Mouse (Mus musculus) forebrain, embryonic 13.5 days (tissue): ENCODE results near the gene Galnt3. TPM values are rescaled to one million over a fixed set of nuclear protein-coding genes. Genes with fewer than 3 reads are reported as not detected.

Experiments used
- ATAC-seq: fragments of 200-750 bp; cut with Nextera tagmentation; 2 replicates; pipeline ENCODE4 v1.8.0; 2017
- H3K27ac ChIP-seq: fragments of 300-500 bp; sonication (generic); 2 replicates; pipeline ENCODE4 v1.5.1; 2015; ENCODE audit warnings: inconsistent platforms, mild to moderate bottlenecking, moderate library complexity
- H3K27me3 ChIP-seq: fragments of 300-500 bp; sonication (generic); 2 replicates; pipeline ENCODE4 v1.6.1; 2015; ENCODE audit warnings: mild to moderate bottlenecking, inconsistent platforms
- H3K36me3 ChIP-seq: fragments of 300-500 bp; sonication (generic); 2 replicates; pipeline ENCODE4 v1.6.1; 2015; ENCODE audit warnings: mild to moderate bottlenecking, inconsistent platforms; ENCODE audit not compliant: poor library complexity, severe bottlenecking
- H3K4me1 ChIP-seq: fragments of 300-500 bp; sonication (generic); 2 replicates; pipeline ENCODE4 v1.6.1; 2015; ENCODE audit warnings: inconsistent platforms
- H3K4me2 ChIP-seq: fragments of 300-500 bp; sonication (generic); 2 replicates; pipeline ENCODE4 v1.6.1; 2015; ENCODE audit warnings: inconsistent platforms, mild to moderate bottlenecking, moderate library complexity
- H3K4me3 ChIP-seq: fragments of 300-500 bp; sonication (generic); 2 replicates; pipeline ENCODE4 v1.5.1; 2015; ENCODE audit warnings: mild to moderate bottlenecking, inconsistent platforms
- H3K9ac ChIP-seq: fragments of 300-500 bp; sonication (generic); 2 replicates; pipeline ENCODE4 v1.6.1; 2015; ENCODE audit warnings: mild to moderate bottlenecking, inconsistent platforms
- H3K9me3 ChIP-seq: fragments of 300-500 bp; sonication (generic); replicated peaks from 2 replicates; pipeline ENCODE4 v1.6.1; 2016; ENCODE audit warnings: inconsistent platforms
- WGBS: fragments of 180-500 bp; shearing (Covaris S2); methylation state at CpG from one replicate; pipeline ENCODE4 v1.1.7; 2015; 5-methylcytosine and 5-hydroxymethylcytosine counted together
- polyA plus RNA-seq: library from polyadenylated mRNA; unstranded; fragments of >200 nt; fragmentation: Nextera tagmentation; extraction: Ambion mirVana; gene quantifications from 2 replicates; pipeline ENCODE4 v1.2.1, GENCODE M21; 2015

The Galnt3 gene
- 0.41 and 0.73 TPM in 2 replicates for polyA plus RNA-seq

DNA sequence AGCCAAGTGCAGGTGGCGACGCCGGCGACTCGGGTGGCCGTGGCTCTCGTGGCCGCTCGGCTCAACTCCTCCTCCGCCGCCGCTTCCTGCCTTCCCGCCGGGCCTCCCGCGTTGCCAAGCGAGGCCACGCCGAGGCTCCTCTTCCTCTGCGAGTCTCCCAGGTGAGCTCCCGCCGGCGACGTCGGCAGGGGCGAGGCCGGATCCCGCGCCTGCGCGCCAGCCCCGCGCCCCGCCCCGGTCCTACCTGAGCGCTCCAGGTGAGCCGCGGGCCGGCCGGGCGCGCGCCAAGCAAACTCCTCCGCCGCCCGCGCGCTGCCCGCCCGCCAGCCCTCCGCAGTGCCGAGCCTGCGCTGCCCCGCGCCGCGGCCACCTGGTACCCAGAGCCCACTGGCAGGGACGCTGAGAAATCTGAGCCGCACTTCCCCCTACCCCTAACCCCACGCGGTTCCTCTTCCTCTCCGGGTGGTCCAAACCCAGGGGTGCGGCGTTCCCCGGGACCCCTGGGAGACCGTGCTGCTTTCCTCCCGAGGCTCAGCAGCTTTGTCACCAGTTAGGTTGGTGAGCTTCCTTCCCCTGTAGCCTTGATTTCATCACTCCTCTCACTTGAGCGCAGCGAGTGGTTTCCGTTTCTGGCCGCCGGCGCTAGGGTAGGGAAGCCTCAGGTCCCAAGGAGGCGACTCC, at the start of gene Galnt3:
Gene Galnt3 (minus strand): TSS at position 404 of the 681 bp plus-strand sequence.
- Histone ChIP-seq H3K9me3 (no peaks in the 10 kb centered on the region), H3K4me2 (peak within 1 kb of the TSS; percentile 100), H3K27me3 (peaks cover 37% of the 10 kb centered on the region), H3K9ac (peak within 1 kb of the TSS; percentile 70), H3K4me1 (peaks cover 15% of the 10 kb centered on the region), H3K36me3 (no peaks in the 10 kb centered on the region), H3K4me3 (peak within 1 kb of the TSS; percentile 76), H3K27ac (no peak within 1 kb of the TSS)
- 0% methylated on average over 55 of the region's 74 CpGs for WGBS
- peak; percentile 80 for ATAC-seq

DNA sequence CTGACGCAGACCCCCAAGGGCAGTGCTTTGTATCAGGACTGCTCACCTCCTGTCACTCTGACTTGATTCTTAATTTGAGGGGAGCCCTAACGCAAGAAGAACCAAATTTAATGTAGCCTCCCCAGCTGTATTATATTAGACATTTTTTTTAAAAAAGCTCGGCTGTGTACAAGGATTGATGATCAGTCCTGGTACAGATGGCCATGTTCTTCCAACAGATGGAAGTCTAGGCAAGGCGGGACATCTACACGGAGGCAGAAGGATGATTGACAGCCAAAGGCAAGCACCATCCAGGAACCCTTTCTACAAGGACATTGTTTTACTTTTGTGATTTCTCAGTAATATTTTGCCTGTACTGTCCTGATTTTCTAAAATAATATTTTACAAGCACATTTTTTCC, 48.3 kb upstream of the Galnt3 start:
- H3K9me3 ChIP-seq, result no peaks in the 10 kb centered on the region
- H3K27me3 ChIP-seq, result no peaks in the 10 kb centered on the region
- no peak overlapping the region for H3K4me2 ChIP-seq
- H3K36me3 ChIP-seq, result no peaks in the 10 kb centered on the region
- 72% methylated on average over 5 of the region's 5 CpGs for WGBS
- ATAC-seq, result peak; percentile 48; the same call in 1 of the 2 replicates
- peaks cover 14% of the 10 kb centered on the region for H3K4me1 ChIP-seq
- H3K9ac ChIP-seq, result no peak overlapping the region
- no peak overlapping the region for H3K27ac ChIP-seq
- H3K4me3 ChIP-seq, result no peak overlapping the region

DNA sequence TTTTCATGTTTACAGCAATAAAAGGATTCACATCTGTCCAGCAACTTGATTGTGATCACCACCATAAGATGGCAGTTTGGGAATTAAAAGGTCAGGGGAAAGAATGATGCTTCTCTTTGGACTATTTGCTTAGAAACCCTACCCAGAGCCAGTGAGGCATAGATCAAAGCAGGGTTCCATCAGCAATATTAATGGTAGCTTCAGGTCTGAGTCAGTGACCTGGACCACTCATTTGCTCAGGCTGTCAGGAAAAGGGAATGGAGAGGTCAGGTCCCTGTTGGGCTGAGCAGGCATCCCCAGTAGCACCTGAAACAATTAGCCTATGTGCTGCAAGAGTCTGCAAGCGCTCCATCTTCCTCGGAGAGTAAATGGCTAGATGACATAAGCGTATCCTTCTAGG, 46.8 kb upstream of the Galnt3 start:
- Histone ChIP-seq H3K4me2 (no peak overlapping the region), H3K9me3 (no peaks in the 10 kb centered on the region), H3K4me3 (no peak overlapping the region), H3K36me3 (no peaks in the 10 kb centered on the region), H3K27me3 (no peaks in the 10 kb centered on the region), H3K9ac (no peak overlapping the region), H3K27ac (no peak overlapping the region), H3K4me1 (no peaks in the 10 kb centered on the region)
- no peak for ATAC-seq
- 92% methylated on average over 3 of the region's 3 CpGs for WGBS

DNA sequence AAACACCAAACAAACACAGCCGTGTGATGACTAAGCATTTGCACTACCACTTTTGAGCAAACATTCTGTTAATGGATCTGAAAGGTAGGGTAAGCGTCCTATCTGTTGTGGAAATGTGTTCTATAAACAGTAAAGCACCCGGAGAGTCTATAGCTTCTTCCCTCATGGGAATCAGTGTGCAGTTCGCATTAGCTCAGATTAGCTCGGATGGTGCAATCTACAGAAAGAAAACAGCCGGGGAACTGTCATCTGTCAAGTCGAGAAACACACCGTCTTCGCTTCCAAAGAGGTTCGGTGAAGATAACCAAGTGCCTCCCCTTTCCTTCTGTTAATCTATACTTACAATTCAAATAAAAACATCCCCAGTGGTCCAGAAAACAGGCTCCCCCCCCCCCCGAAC, 45.9 kb upstream of the Galnt3 start:
- H3K4me1 ChIP-seq, result no peaks in the 10 kb centered on the region
- no peak overlapping the region for H3K4me2 ChIP-seq
- no peaks in the 10 kb centered on the region for H3K9me3 ChIP-seq
- no peaks in the 10 kb centered on the region for H3K36me3 ChIP-seq
- 75% methylated on average over 11 of the region's 11 CpGs for WGBS
- no peak overlapping the region for H3K4me3 ChIP-seq
- H3K27me3 ChIP-seq, result no peaks in the 10 kb centered on the region
- no peak overlapping the region for H3K9ac ChIP-seq
- ATAC-seq, result no peak
- H3K27ac ChIP-seq, result no peak overlapping the region

DNA sequence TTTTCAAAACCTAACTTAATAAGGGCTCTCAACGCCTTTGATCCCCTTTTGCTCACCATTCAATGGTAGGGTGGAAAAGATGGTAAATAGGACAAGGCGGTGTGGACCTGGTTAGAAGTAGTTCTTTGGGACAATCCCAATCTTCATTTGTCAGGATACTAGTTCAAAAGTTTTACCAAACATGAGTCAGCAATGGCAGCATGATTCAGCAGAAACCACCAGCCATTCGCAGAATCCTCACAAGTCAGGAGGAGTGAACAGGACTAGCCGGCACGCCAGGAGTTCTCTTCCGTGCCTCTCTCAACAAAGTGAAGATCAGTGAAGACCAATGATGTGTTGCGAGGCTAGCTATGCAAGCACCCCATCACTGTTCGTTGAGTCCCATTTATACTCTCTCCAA, 40.2 kb upstream of the Galnt3 start:
- no peak overlapping the region for H3K9ac ChIP-seq
- H3K4me3 ChIP-seq, result no peak overlapping the region
- 94% methylated on average over 8 of the region's 8 CpGs for WGBS
- H3K27ac ChIP-seq, result no peak overlapping the region
- H3K4me1 ChIP-seq, result no peaks in the 10 kb centered on the region
- H3K4me2 ChIP-seq, result no peak overlapping the region
- no peaks in the 10 kb centered on the region for H3K36me3 ChIP-seq
- no peaks in the 10 kb centered on the region for H3K27me3 ChIP-seq
- no peak for ATAC-seq
- H3K9me3 ChIP-seq, result no peaks in the 10 kb centered on the region

DNA sequence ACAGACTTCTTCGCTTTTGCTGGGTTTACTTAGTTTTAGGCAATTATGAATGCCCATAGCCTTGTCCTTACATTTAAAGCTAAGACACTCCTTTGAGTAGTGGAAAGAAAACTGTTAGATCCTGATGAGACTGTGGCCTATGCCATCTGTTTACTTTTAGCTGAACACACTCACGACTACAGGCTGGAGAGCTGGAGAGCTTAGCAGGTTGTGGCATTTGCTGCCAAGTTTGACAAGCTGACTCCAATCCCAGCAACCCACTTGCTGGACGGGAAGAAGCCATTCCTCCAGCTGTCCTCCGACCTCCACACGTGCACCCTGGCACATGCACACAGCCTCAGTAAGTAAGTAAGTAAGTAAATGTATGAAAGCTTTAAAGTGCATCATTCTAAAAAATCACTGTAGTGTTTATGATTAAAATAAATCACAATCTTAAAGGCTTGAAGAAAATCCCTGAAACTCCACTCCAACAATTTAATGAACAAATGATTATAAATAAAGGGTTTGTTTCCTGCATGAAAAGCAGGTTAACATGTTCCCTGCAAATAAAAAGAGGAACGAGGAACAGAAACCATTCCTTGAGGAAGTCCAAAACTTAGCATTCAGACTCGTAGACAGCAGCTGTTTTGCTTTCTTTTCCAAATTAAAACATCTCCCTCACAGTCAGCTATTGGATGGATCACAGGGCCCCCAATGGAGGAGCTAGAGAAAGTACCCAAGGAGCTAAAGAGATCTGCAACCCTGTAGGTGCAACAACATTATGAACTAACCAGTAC, 33.5 kb upstream of the Galnt3 start:
- Histone ChIP-seq H3K4me2 (no peak overlapping the region), H3K9me3 (no peaks in the 10 kb centered on the region), H3K27ac (no peak overlapping the region), H3K4me1 (peaks cover 11% of the 10 kb centered on the region), H3K36me3 (no peaks in the 10 kb centered on the region), H3K4me3 (no peak overlapping the region), H3K9ac (no peak overlapping the region), H3K27me3 (no peaks in the 10 kb centered on the region)
- peak; percentile 68 for ATAC-seq
- WGBS, result 75% methylated on average over 7 of the region's 7 CpGs

DNA sequence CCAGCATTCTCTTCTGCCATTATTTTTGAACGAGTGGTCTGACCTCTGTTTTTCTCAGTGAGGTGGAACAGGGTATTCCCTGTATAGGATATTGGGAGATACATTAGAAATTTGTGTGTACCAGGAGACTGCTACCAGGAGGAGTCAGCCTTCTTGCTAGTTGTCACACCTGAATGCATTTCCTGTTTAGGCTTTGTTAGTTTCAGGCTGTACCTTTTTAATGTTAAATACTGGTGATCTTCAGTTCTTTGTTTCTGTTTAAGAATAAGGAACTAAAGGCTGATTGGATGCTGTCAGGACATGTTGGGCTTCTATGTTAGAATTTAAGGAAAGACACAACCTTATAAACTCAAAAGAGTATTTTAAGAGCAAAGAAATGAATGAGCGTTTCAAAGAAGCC, 26.6 kb upstream of the Galnt3 start:
- Histone ChIP-seq H3K9ac (no peak overlapping the region), H3K27me3 (no peaks in the 10 kb centered on the region), H3K27ac (no peak overlapping the region), H3K4me2 (no peak overlapping the region), H3K36me3 (no peaks in the 10 kb centered on the region), H3K4me3 (no peak overlapping the region), H3K4me1 (peaks cover 11% of the 10 kb centered on the region), H3K9me3 (no peaks in the 10 kb centered on the region)
- ATAC-seq, result no peak
- 78% methylated on average over 2 of the region's 2 CpGs for WGBS

DNA sequence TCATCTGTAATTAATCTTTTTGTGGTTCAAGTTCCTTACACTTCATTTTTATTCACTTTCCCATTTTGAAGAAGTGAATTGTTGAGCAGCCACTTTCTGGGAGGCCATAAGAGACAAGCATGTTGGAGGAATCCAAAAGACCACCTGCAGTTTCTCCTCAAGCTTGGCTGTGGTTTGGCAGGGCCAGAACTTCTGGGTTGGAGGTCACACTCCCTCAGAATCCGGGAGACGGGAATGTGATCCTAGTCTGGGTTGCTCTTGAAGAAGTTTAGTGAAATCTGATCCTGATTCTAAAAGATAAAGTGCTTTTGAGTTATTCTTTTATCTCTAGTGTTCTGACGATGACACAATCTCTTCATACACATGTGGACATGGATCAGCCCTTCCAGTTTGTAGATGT, 25.7 kb upstream of the Galnt3 start:
- no peaks in the 10 kb centered on the region for H3K27me3 ChIP-seq
- H3K9me3 ChIP-seq, result no peaks in the 10 kb centered on the region
- H3K4me2 ChIP-seq, result no peak overlapping the region
- no peak overlapping the region for H3K4me3 ChIP-seq
- no peaks in the 10 kb centered on the region for H3K36me3 ChIP-seq
- H3K4me1 ChIP-seq, result peaks cover 4% of the 10 kb centered on the region; the same call in 1 of the 2 replicates
- no peak for ATAC-seq
- H3K27ac ChIP-seq, result no peak overlapping the region
- H3K9ac ChIP-seq, result no peak overlapping the region
- WGBS, result 72% methylated on average over 3 of the region's 3 CpGs

DNA sequence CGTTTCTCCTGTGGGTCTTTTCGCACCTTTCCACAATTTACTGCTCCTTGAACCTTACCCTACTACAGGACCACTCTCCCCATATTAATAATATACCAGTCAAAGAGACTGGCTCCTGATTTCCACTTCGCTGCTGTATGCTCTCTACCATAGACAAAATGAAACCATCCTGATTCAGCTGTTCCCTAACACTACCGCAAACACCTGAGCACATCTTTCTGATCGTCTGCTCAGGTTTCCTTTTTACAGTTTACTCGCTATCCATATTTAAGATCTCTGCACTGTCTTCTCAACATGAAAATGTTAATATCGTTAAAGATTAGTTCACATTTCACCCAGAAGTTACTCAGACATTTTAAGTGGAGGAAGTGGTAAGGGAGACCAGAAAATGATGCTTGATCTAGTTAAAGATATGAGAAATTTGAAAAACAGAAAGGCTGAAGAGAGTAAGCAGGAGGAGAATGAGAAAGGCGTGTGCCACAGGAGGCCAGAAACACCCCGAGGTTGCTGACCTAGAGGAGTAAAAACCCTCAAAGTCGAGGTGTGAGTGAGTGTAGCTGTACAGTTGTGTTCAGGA, 23.9 kb upstream of the Galnt3 start:
- H3K9ac ChIP-seq, result no peak overlapping the region
- 86% methylated on average over 10 of the region's 10 CpGs for whole genome bisulfite sequencing
- no peaks in the 10 kb centered on the region for H3K27me3 ChIP-seq
- no peak overlapping the region for H3K27ac ChIP-seq
- no peak for ATAC-seq
- no peaks in the 10 kb centered on the region for H3K9me3 ChIP-seq
- no peaks in the 10 kb centered on the region for H3K4me1 ChIP-seq
- H3K36me3 ChIP-seq, result no peaks in the 10 kb centered on the region
- no peak overlapping the region for H3K4me3 ChIP-seq
- no peak overlapping the region for H3K4me2 ChIP-seq

DNA sequence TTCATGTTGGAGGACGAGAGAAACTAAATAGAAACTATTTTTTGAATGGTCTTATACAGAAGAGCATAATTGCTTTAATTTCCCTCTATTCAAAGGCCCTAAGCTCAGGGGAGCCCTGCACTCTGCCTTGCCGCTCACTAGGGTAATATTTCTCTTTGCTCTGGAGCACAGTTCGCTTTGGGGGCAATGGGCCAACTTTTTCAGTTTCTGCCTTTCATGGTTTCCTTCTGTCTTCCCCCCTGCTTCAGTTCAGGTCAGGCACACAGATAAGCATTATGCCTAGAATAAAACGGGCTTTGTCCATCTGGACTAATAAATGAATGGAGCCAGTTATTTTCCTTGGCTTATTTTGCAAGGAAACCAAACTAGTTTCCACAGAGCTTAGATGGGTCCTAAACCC, 21.7 kb upstream of the Galnt3 start:
- no peak for ATAC-seq
- 36% methylated on average over 4 of the region's 4 CpGs for WGBS

DNA sequence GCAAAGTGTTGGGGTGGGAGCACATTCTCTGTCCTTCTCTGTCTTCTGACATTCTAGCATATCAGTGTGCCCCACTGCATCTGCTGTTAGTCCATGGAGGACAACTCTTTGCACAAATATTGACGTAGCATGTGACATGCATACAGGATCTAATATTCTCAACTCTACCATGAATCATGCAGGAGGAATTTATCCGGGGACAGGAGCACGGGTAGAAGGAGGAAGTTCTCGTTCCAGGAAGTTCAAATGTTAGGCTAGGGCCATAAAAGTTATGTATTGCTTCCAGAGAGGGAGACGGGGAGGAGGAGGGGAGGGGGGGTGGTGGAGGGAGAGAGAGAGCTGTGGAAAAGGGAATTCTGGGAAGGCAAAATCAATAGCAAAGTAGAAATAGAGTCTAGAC, 20.0 kb upstream of the Galnt3 start:
- 82% methylated on average over 5 of the region's 5 CpGs for WGBS
- ATAC-seq, result no peak
- Histone ChIP-seq H3K4me1 (no peaks in the 10 kb centered on the region), H3K27ac (no peak overlapping the region), H3K27me3 (no peaks in the 10 kb centered on the region), H3K4me2 (no peak overlapping the region), H3K36me3 (no peaks in the 10 kb centered on the region), H3K9ac (no peak overlapping the region), H3K4me3 (no peak overlapping the region), H3K9me3 (no peaks in the 10 kb centered on the region)

More for the DNA sequence above, 21.7 kb upstream of the Galnt3 start:
- Histone ChIP-seq H3K36me3 (no peaks in the 10 kb centered on the region), H3K4me2 (no peak overlapping the region), H3K9ac (no peak overlapping the region), H3K9me3 (no peaks in the 10 kb centered on the region), H3K4me1 (no peaks in the 10 kb centered on the region), H3K27ac (no peak overlapping the region; the same call in 1 of the 2 replicates), H3K4me3 (no peak overlapping the region), H3K27me3 (no peaks in the 10 kb centered on the region)

DNA sequence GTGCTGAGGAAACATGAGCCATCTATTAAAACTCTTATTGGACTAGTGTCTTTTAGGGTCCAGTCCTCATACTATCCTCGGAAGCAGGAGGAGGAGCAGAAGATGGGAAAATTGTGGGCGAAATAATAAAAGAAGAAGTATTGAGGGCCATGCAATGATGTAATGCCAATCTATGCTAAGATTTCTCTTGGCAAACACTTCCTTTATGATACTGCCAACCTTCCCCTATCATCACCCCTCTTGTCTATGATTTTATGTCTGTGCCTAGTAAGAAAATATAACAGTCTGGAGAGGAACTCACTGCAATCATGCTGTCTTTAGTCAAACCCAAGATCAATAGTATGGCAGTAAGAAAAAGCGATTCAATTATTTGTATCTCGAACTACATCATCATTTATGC, 18.5 kb upstream of the Galnt3 start:
- Histone ChIP-seq H3K4me1 (no peaks in the 10 kb centered on the region), H3K36me3 (no peaks in the 10 kb centered on the region), H3K4me2 (no peak overlapping the region), H3K4me3 (no peak overlapping the region), H3K27ac (no peak overlapping the region), H3K9me3 (no peaks in the 10 kb centered on the region), H3K27me3 (no peaks in the 10 kb centered on the region), H3K9ac (no peak overlapping the region)
- 90% methylated on average over 4 of the region's 4 CpGs for WGBS
- no peak for ATAC-seq
